Mouse (Mus musculus): Measurements from ENCODE around the gene Olfr129. TPM values are rescaled to one million over a fixed set of nuclear protein-coding genes. Genes with fewer than 3 reads are reported as not detected.

The Olfr129 gene
- not detected in 2 replicates for polyA plus RNA-seq (2015; fragmentation: Nextera tagmentation; extraction: Ambion mirVana)

- Histone ChIP-seq H3K4me3 (ENCODE audit: low read depth, low read length) (no peak within 1 kb of the TSS), H3K27ac (replicated peaks) (no peak within 1 kb of the TSS), H3K9ac (ENCODE audit: low read length) (no peak within 1 kb of the TSS), H3K4me2 (replicated peaks; ENCODE audit: low read depth) (no peak within 1 kb of the TSS), H3K4me1 (replicated peaks; ENCODE audit: control insufficient read depth, insufficient read depth) (no peaks in the 10 kb centered on the region), H3K27me3 (ENCODE audit: control insufficient read depth, insufficient read depth, low read length) (no peaks in the 10 kb centered on the region), H3K36me3 (ENCODE audit: control insufficient read depth, insufficient read depth, low read length) (no peaks in the 10 kb centered on the region), H3K9me3 (ENCODE audit: control insufficient read depth, low read length) (no peaks in the 10 kb centered on the region)
- ATAC-seq (ENCODE audit: low FRiP score, low TSS enrichment) (no peak), DNase-seq (ENCODE audit: low spot score) (no peak)
- TF ChIP-seq EP300 (optimal IDR thresholded peaks at IDR 0.05) (no peak), CTCF (IDR thresholded peaks at IDR 0.05; ENCODE audit: low read depth) (no peak)
- 54% methylated on average over 1 of the region's 1 CpGs for WGBS
These were observed at the start of gene Olfr129 for GRCm38 (mm10) chr17:38059979-38060378. TSS of gene Olfr129 (minus strand) at chr17:38060079.

DNA sequence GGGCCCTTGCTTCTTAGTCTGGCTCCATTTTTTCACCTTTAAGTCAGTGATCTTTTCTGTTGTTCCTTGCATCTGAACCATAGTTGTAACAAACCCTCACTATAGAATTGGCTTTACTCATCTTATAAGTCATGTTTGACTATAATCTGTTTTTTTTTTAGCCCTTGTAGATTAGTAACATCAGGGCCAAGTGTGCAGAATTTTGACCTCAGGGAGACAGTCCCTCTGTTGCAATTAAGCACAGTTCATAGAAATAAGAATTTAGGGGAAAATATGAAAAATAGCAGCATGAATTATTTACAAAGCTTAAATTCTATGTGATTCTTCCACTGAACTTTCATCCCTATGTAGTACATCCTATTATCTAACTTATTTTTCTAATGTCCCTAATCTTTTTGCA, 28.7 kb upstream of the Olfr129 start, which contains the start of gene Olfr131:
Gene Olfr131 (minus strand): TSS at position 101 of the 400 bp plus-strand sequence.
- Histone ChIP-seq H3K4me2 (replicated peaks; ENCODE audit: low read depth) (no peak within 1 kb of the TSS), H3K4me1 (replicated peaks; ENCODE audit: control insufficient read depth, insufficient read depth) (no peaks in the 10 kb centered on the region), H3K27ac (replicated peaks) (no peak within 1 kb of the TSS), H3K36me3 (ENCODE audit: control insufficient read depth, insufficient read depth, low read length) (no peaks in the 10 kb centered on the region), H3K27me3 (ENCODE audit: control insufficient read depth, insufficient read depth, low read length) (no peaks in the 10 kb centered on the region), H3K4me3 (ENCODE audit: low read depth, low read length) (no peak within 1 kb of the TSS), H3K9ac (ENCODE audit: low read length) (no peak within 1 kb of the TSS), H3K9me3 (ENCODE audit: control insufficient read depth, low read length) (no peaks in the 10 kb centered on the region)
- no peak for ATAC-seq (ENCODE audit: low FRiP score, low TSS enrichment)
- no peak for TF ChIP-seq CTCF (IDR thresholded peaks at IDR 0.05; ENCODE audit: low read depth)
- TF ChIP-seq EP300 (optimal IDR thresholded peaks at IDR 0.05) = no peak
- DNase-seq (ENCODE audit: low spot score) = no peak

GRCm38 (mm10) chr17:38082364-38082763, 22.5 kb upstream of the Olfr129 start:
- 84% methylated on average over 4 of the region's 4 CpGs for WGBS
- Histone ChIP-seq H3K27me3 (ENCODE audit: control insufficient read depth, insufficient read depth, low read length) (no peaks in the 10 kb centered on the region), H3K36me3 (ENCODE audit: control insufficient read depth, insufficient read depth, low read length) (no peaks in the 10 kb centered on the region), H3K27ac (replicated peaks) (no peak overlapping the region), H3K9me3 (ENCODE audit: control insufficient read depth, low read length) (no peaks in the 10 kb centered on the region), H3K4me3 (ENCODE audit: low read depth, low read length) (no peak overlapping the region), H3K4me1 (replicated peaks; ENCODE audit: control insufficient read depth, insufficient read depth) (no peaks in the 10 kb centered on the region), H3K4me2 (replicated peaks; ENCODE audit: low read depth) (no peak overlapping the region), H3K9ac (ENCODE audit: low read length) (no peak overlapping the region)
- DNase-seq (ENCODE audit: low spot score) (no peak), ATAC-seq (ENCODE audit: low FRiP score, low TSS enrichment) (no peak)
- no peak for TF ChIP-seq EP300 (optimal IDR thresholded peaks at IDR 0.05)
- TF ChIP-seq CTCF (IDR thresholded peaks at IDR 0.05; ENCODE audit: low read depth) = no peak

DNA sequence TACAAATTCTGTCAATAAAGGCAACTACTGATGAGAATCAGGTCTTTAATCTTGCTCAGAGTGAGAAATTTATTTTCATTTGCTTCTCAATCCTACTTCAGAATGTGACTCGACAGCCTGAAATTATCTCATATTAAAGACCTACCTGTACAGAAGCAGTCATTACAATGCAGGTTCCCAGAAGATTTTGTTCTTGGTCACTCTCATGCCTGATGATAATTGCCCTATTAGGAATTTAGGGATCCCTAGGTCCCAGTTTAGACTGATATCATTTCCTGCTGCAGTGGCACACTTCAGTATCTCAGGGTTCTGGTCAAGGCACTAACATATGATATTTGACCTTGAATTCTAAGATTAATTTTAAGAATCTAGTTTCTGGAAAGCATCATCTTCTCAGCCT, 3.7 kb upstream of the Olfr129 start, which contains the start of gene Olfr130:
Gene Olfr130 (plus strand): TSS at position 301 of the 400 bp plus-strand sequence.
- H3K9me3 ChIP-seq (ENCODE audit: control insufficient read depth, low read length) = no peaks in the 10 kb centered on the region
- no peak within 1 kb of the TSS for H3K4me3 ChIP-seq (ENCODE audit: low read depth, low read length)
- no peak for ATAC-seq (ENCODE audit: low FRiP score, low TSS enrichment)
- TF ChIP-seq EP300 (optimal IDR thresholded peaks at IDR 0.05) (no peak), CTCF (IDR thresholded peaks at IDR 0.05; ENCODE audit: low read depth) (no peak)
- no peak within 1 kb of the TSS for H3K9ac ChIP-seq (ENCODE audit: low read length)
- no peaks in the 10 kb centered on the region for H3K4me1 ChIP-seq (replicated peaks; ENCODE audit: control insufficient read depth, insufficient read depth)
- DNase-seq (ENCODE audit: low spot score) = no peak
- no peaks in the 10 kb centered on the region for H3K36me3 ChIP-seq (ENCODE audit: control insufficient read depth, insufficient read depth, low read length)
- no peak within 1 kb of the TSS for H3K4me2 ChIP-seq (replicated peaks; ENCODE audit: low read depth)
- WGBS = 85% methylated on average over 1 of the region's 1 CpGs
- no peaks in the 10 kb centered on the region for H3K27me3 ChIP-seq (ENCODE audit: control insufficient read depth, insufficient read depth, low read length)
- no peak within 1 kb of the TSS for H3K27ac ChIP-seq (replicated peaks)

DNA sequence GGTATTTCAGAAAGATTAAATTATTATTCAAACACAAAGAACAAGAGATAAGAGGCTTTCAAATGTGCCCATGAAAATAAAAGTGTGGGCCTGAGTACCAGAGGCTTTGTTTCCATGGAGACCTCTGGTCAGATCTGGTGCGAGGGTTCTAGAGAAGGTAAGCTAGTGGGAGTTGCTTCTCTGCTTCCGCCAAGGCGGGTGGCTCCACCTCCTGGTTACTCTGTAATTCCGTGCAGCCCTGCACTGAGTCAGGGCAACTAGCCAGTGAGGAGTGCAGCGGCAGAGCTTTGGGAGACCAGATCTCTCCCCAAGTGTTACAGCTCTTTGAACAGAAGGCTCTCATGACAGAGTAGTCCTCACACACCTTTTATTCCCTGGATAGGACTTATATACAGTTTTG, 33.6 kb downstream of the Olfr129 start:
- DNase-seq (ENCODE audit: low spot score) = no peak
- no peak for TF ChIP-seq CTCF (IDR thresholded peaks at IDR 0.05; ENCODE audit: low read depth)
- TF ChIP-seq EP300 (optimal IDR thresholded peaks at IDR 0.05) = no peak
- 36% methylated on average over 5 of the region's 5 CpGs for WGBS
- Histone ChIP-seq H3K4me3 (ENCODE audit: low read depth, low read length) (no peak overlapping the region), H3K36me3 (ENCODE audit: control insufficient read depth, insufficient read depth, low read length) (no peaks in the 10 kb centered on the region), H3K27ac (replicated peaks) (no peak overlapping the region), H3K9me3 (ENCODE audit: control insufficient read depth, low read length) (no peaks in the 10 kb centered on the region), H3K4me1 (replicated peaks; ENCODE audit: control insufficient read depth, insufficient read depth) (no peaks in the 10 kb centered on the region), H3K9ac (ENCODE audit: low read length) (no peak overlapping the region), H3K4me2 (replicated peaks; ENCODE audit: low read depth) (no peak overlapping the region), H3K27me3 (ENCODE audit: control insufficient read depth, insufficient read depth, low read length) (no peaks in the 10 kb centered on the region)
- ATAC-seq (ENCODE audit: low FRiP score, low TSS enrichment) = no peak

DNA sequence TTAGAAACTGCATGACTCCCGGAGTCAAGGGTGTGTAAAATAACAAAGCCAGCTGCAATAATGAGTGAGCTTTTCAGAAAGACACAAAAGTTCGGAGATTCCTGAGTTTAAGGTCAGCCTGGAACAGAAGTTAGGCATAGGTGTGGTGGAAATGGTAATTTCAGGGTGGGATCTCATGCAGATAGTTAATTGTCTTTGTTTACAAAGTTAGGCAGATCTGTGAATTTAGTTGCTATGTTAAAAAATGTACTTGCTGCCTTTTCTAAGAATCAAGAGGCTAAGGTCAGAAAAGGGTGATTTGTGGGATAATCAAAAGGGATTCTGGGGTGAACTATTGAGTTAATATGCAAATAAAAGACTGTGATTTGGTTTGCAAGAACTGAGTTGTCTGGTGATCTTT, 43.5 kb downstream of the Olfr129 start:
- no peak overlapping the region for H3K4me3 ChIP-seq (ENCODE audit: low read depth, low read length)
- H3K4me2 ChIP-seq (replicated peaks; ENCODE audit: low read depth) = no peak overlapping the region
- H3K27me3 ChIP-seq (ENCODE audit: control insufficient read depth, insufficient read depth, low read length) = no peaks in the 10 kb centered on the region
- no peak overlapping the region for H3K27ac ChIP-seq (replicated peaks)
- H3K36me3 ChIP-seq (ENCODE audit: control insufficient read depth, insufficient read depth, low read length) = no peaks in the 10 kb centered on the region
- no peaks in the 10 kb centered on the region for H3K4me1 ChIP-seq (replicated peaks; ENCODE audit: control insufficient read depth, insufficient read depth)
- DNase-seq (ENCODE audit: low spot score) = no peak
- no peaks in the 10 kb centered on the region for H3K9me3 ChIP-seq (ENCODE audit: control insufficient read depth, low read length)
- ATAC-seq (ENCODE audit: low FRiP score, low TSS enrichment) = no peak
- WGBS = 74% methylated on average over 2 of the region's 2 CpGs
- TF ChIP-seq EP300 (optimal IDR thresholded peaks at IDR 0.05) = no peak
- TF ChIP-seq CTCF (IDR thresholded peaks at IDR 0.05; ENCODE audit: low read depth) = no peak
- H3K9ac ChIP-seq (ENCODE audit: low read length) = no peak overlapping the region
